Mouse (Mus musculus) lung, embryonic 14.5 days (tissue): ENCODE data around the gene Cir1. TPM values are rescaled to one million over a fixed set of nuclear protein-coding genes. Genes with fewer than 3 reads are reported as not detected.

Source experiments
- ATAC-seq: fragments of 200-750 bp; cut with Nextera tagmentation; 2 replicates; pipeline ENCODE4 v1.8.0; 2017; ENCODE audit warnings: mild to moderate bottlenecking, moderate TSS enrichment, moderate library complexity; ENCODE audit not compliant: insufficient read depth
- DNase-seq: peaks from one replicate; pipeline ENCODE4 v3.0.0-alpha.2; 2015
- H3K27ac ChIP-seq: fragments of 300-500 bp; sonication (generic); 2 replicates; pipeline ENCODE4 v1.5.1; 2014; ENCODE audit warnings: low read depth, mild to moderate bottlenecking, moderate library complexity
- H3K27me3 ChIP-seq: fragments of 300-500 bp; sonication (generic); 2 replicates; pipeline ENCODE4 v1.6.1; 2014; ENCODE audit warnings: low read length, control low read depth; ENCODE audit not compliant: insufficient read depth
- H3K36me3 ChIP-seq: fragments of 300-500 bp; sonication (generic); 2 replicates; pipeline ENCODE4 v1.6.1; 2014; ENCODE audit warnings: control low read depth; ENCODE audit not compliant: insufficient read depth
- H3K4me1 ChIP-seq: fragments of 300-500 bp; sonication (generic); 2 replicates; pipeline ENCODE4 v1.6.1; 2014; ENCODE audit warnings: antibody characterized with exemption, control low read depth; ENCODE audit not compliant: insufficient read depth
- H3K4me2 ChIP-seq: fragments of 300-500 bp; sonication (generic); 2 replicates; pipeline ENCODE4 v1.6.1; 2014; ENCODE audit warnings: mild to moderate bottlenecking
- H3K4me3 ChIP-seq: fragments of 300-500 bp; sonication (generic); 2 replicates; pipeline ENCODE4 v1.5.1; 2014; ENCODE audit warnings: low read depth, low read length
- H3K9ac ChIP-seq: fragments of 300-500 bp; sonication (generic); 2 replicates; pipeline ENCODE4 v1.6.1; 2014
- H3K9me3 ChIP-seq: fragments of 300-500 bp; sonication (generic); 2 replicates; pipeline ENCODE4 v1.6.1; 2016; ENCODE audit warnings: low read depth, low read length, control low read depth
- CTCF ChIP-seq: IDR thresholded peaks from 2 replicates; pipeline ENCODE4 v1.5.1; 2016; ENCODE audit warnings: antibody characterized with exemption, low read depth
- WGBS: fragments of 180-500 bp; shearing (Covaris S2); extraction: QIAGEN DNeasy Blood & Tissue Kit; methylation state at CpG from one replicate; pipeline ENCODE4 v1.1.7; 2014; 5-methylcytosine and 5-hydroxymethylcytosine counted together
- polyA plus RNA-seq: library from polyadenylated mRNA; unstranded; fragments of >200 nt; fragmentation: Nextera tagmentation; extraction: Ambion mirVana; gene quantifications from 2 replicates; pipeline ENCODE4 v1.2.1, GENCODE M21; 2014

Gene Cir1
- polyA plus RNA-seq, 1 experiment from 2014 or later: 20.9 TPM

DNA sequence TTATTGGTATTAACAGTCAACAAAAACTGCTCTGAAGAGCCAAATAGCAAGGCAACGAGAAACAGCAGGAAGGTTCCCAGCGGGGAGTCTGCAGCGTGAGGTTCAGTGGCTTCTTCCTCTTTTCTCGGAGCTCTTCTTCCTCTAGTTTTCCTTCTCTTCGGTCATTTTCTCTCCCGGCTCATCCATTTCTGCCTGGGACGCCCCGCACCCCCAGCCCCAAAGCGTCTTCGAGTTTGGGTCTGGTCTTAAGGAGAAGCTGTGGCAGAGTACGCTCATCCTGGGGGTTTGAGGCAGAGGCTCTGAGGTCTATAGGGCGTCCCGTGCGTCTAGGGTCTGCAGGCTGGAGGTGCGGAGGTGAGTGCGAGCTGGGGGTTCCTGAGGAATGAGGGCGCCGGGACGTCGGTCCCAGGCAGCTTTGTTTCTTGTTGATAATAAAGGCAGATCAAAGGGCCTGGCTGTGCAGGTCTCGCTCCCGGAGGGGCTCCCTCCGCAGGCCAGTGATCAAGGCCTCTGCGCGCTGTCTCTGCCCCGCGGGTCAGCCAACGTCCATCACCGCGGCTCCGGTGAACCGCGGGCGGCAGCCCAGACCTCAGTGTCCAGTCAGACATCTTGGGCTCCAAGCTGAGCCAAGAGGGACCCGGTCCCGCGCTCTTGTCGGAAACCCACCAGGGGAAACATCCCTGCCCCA, 35.3 kb downstream of the Cir1 start:
- H3K27ac ChIP-seq: no peak overlapping the region
- no peak for ATAC-seq
- no peaks in the 10 kb centered on the region for H3K9me3 ChIP-seq
- H3K4me3 ChIP-seq: no peak overlapping the region
- no peak for TF ChIP-seq CTCF
- no peaks in the 10 kb centered on the region for H3K36me3 ChIP-seq
- WGBS: under 1% methylated on average over 38 of the region's 38 CpGs
- no peak overlapping the region for H3K9ac ChIP-seq
- no peak overlapping the region for H3K4me2 ChIP-seq
- H3K4me1 ChIP-seq: 0 out of 2 replicates have a peak, but pooled peaks cover 4% of the 10 kb centered on the region
- H3K27me3 ChIP-seq: peaks cover 91% of the 10 kb centered on the region
- peak; percentile 24 for DNase-seq

- TF ChIP-seq CTCF: no peak
- ATAC-seq (no peak), DNase-seq (peak; percentile 41)
- H3K4me2 ChIP-seq: no peak overlapping the region
- no peak overlapping the region for H3K4me3 ChIP-seq
- peaks cover 91% of the 10 kb centered on the region for H3K27me3 ChIP-seq
- no peak overlapping the region for H3K27ac ChIP-seq
- no peaks in the 10 kb centered on the region for H3K36me3 ChIP-seq
- H3K9me3 ChIP-seq: no peaks in the 10 kb centered on the region
- H3K4me1 ChIP-seq: 0 out of 2 replicates have a peak, but pooled peaks cover 4% of the 10 kb centered on the region
- WGBS: under 1% methylated on average over 6 of the region's 6 CpGs
- H3K9ac ChIP-seq: no peak overlapping the region
Observed at GRCm38 (mm10) chr2:73276141-73276571, 36.3 kb downstream of the Cir1 start.

- Histone ChIP-seq H3K9me3 (no peaks in the 10 kb centered on the region), H3K9ac (no peak overlapping the region), H3K36me3 (no peaks in the 10 kb centered on the region), H3K4me1 (0 out of 2 replicates have a peak, but pooled peaks cover 4% of the 10 kb centered on the region), H3K27me3 (peaks cover 91% of the 10 kb centered on the region), H3K4me2 (no peak overlapping the region), H3K4me3 (no peak overlapping the region), H3K27ac (no peak overlapping the region)
- DNase-seq (peak; percentile 35), ATAC-seq (no peak)
- 9% methylated on average over 8 of the region's 8 CpGs for WGBS
- no peak for TF ChIP-seq CTCF
Observed at GRCm38 (mm10) chr2:73275261-73276040, 37.0 kb downstream of the Cir1 start.

GRCm38 (mm10) chr2:73274119-73274920, 38.2 kb downstream of the Cir1 start:
- peaks cover 91% of the 10 kb centered on the region for H3K27me3 ChIP-seq
- H3K4me1 ChIP-seq: 0 out of 2 replicates have a peak, but pooled peaks cover 4% of the 10 kb centered on the region
- ATAC-seq: no peak

GRCm38 (mm10) chr2:73273249-73274118, 39.0 kb downstream of the Cir1 start:
- H3K9me3 ChIP-seq: no peaks in the 10 kb centered on the region
- H3K4me3 ChIP-seq: peak overlapping the region; percentile 37
- 0 out of 2 replicates have a peak, but pooled peaks cover 4% of the 10 kb centered on the region for H3K4me1 ChIP-seq
- peak; percentile 33 for ATAC-seq
- peak; percentile 45 for DNase-seq
- no peak overlapping the region for H3K27ac ChIP-seq
- no peaks in the 10 kb centered on the region for H3K36me3 ChIP-seq
- TF ChIP-seq CTCF: no peak
- H3K4me2 ChIP-seq: peak overlapping the region; percentile 64
- no peak overlapping the region for H3K9ac ChIP-seq
- under 1% methylated on average over 96 of the region's 110 CpGs for WGBS
- peaks cover 90% of the 10 kb centered on the region for H3K27me3 ChIP-seq

More at GRCm38 (mm10) chr2:73274119-73274920, 38.2 kb downstream of the Cir1 start:
- H3K4me3 ChIP-seq: peak overlapping the region; percentile 37
- DNase-seq: peak; percentile 59
- no peak overlapping the region for H3K9ac ChIP-seq
- peak overlapping the region; percentile 64 for H3K4me2 ChIP-seq
- TF ChIP-seq CTCF: no peak
- H3K36me3 ChIP-seq: no peaks in the 10 kb centered on the region
- under 1% methylated on average over 87 of the region's 88 CpGs for WGBS
- no peak overlapping the region for H3K27ac ChIP-seq
- no peaks in the 10 kb centered on the region for H3K9me3 ChIP-seq
